Mouse (Mus musculus) right cerebral cortex, postnatal 36 days (tissue): Measurements from ENCODE around the gene Arhgef15.
"Not testable (repeated sequence)": the region's sequence is repeated elsewhere in the genome, so short reads cannot be mapped to it uniquely, and the experiment has no call there.

Experiments used
- DNase-seq, 2 experiments: peaks; one replicate each; pipeline ENCODE4 v3.0.0; 2022; ENCODE audit warnings: low spot score in 2 of 2, mixed read lengths in 1 of 2

The Arhgef15 gene

DNA sequence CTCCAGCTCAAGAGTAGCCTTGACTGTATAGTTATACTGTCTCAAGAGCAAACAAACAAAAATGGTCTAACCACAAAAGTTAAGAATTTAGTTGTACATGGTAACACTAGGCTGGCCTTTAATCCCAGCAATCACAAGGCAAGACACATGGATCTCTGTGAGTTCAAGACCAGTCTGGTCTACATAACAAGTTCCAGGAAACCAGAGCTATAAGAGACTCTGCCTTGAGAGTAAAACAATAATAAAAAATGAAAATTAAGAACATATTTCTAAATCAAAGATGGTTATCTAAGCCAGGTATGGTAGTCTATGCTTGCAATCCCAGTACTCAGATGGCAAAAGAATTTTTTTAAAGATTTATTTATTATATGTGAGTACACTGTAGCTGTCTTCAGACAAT, 7.8 kb upstream of the Arhgef15 start:
- DNase-seq: no peak

- DNase-seq: no peak
These were observed 6.1 kb upstream of the Arhgef15 start for GRCm38 (mm10) chr11:68963405-68963804.

GRCm38 (mm10) chr11:68962159-68962558, 4.9 kb upstream of the Arhgef15 start:
- not testable (repeated sequence) for DNase-seq

GRCm38 (mm10) chr11:68961596-68961995, 4.3 kb upstream of the Arhgef15 start:
- DNase-seq: no peak

DNA sequence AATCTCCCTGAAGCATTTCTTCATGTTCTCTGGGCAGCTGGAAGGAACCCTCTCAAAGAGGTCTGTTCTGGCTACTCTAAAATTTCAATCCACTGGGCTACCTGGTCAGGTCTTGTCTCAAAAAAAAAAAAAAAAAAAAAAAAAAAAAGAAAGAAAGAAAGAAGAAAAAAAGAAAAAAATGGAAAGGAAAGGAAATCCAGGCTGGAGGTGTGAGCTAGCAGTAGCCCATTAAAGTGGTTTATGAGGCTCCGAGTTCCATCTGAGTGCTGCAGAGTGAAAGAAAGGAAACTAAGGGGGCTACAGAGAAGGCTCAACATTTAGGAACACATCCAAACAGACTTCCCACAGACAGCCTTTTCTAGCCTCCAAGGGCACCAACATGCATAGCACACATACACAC, 691 bp upstream of the Arhgef15 start:
- no peak for DNase-seq

DNA sequence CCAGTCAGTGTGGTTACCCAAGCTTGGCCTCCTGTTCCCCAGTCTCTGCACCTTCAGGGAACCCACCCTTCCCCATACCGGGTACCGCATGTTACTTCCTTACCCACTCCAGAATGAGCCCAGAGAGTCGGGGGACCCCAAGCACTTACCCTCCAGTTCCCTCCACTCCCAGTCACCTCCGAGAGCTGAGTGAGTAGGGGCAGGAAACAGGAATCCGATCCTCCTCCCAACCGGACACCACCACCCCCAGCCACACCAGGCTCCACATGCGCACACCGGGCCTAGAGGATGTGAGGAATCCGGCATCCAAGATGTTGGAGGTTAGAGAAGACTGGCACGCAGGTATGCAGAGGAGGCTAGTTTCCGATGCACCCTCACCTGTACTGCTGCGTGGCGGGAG, 583 bp downstream of the Arhgef15 start:
- no peak for DNase-seq

GRCm38 (mm10) chr11:68956107-68956506, 1.2 kb downstream of the Arhgef15 start:
- DNase-seq: no peak

DNA sequence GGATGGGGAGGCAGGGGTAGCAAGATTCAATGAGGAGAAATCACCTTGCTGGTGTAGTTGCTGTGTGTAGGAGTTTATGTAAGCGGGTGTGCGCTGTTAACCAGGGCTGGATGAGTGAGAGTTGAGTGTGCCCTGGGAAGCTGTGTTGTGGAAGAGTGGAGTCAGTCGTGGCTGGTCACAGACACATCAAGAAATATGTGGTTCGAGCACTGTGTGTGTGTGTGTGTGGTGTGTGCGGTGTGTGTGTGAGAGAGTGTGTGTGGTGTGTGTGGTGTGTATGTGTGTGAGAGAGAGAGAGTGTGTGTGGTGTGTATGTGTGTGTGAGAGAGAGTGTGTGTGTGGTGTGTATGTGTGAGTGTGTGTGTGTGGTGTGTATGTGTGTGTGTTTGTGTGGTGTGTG, 1.8 kb downstream of the Arhgef15 start:
- DNase-seq: no peak

DNA sequence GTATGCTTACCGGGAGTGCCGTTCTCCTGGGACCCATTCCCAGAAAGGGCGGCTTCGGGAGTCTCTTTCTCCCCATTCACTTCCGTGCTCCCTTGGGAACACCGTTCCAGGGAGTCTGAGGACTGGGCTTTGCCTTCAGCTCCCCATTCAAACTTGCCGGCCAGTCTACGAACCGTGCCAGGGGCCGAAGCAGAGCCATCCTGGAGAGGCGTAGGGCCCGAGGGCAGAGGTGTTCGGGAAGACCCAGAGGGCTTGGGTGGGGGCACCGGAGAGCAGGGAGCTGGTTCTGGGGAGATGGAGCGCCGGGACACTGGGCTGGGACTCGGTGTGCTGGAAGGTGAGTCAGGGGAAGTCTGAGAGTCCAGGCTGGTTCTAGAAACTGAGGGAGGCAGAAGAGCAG, 2.9 kb downstream of the Arhgef15 start:
- DNase-seq: no peak

DNA sequence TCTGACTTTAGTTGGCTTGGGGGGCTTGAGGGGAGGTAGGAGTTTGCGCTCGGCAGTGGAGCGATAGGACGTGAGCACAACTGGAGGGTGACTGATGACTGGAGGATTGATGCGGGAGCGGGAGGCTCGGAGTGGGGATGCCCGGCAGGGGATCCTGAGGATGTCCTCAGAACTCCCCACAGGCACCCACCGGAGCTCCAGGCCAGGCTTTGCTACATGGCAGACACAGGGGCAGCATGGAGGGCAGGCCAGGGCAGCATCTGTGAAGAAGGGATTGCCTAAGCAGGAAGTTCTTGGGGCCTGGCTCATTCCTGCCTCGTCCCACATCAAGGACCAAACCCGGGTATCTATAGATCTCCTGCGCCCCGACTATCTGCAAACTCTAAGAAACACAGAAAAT, 3.4 kb downstream of the Arhgef15 start:
- DNase-seq: no peak

- DNase-seq: peak in 1 of 2 experiments; percentile 20
These were observed 9.7 kb downstream of the Arhgef15 start for GRCm38 (mm10) chr11:68947542-68947993.

- DNase-seq: peak; percentile 60 to 61
These were observed 10.4 kb downstream of the Arhgef15 start for GRCm38 (mm10) chr11:68946806-68947440.

- DNase-seq: no peak
These were observed 11.3 kb downstream of the Arhgef15 start for GRCm38 (mm10) chr11:68946001-68946400.

- no peak for DNase-seq
These were observed 12.0 kb downstream of the Arhgef15 start for GRCm38 (mm10) chr11:68945245-68945644.

DNA sequence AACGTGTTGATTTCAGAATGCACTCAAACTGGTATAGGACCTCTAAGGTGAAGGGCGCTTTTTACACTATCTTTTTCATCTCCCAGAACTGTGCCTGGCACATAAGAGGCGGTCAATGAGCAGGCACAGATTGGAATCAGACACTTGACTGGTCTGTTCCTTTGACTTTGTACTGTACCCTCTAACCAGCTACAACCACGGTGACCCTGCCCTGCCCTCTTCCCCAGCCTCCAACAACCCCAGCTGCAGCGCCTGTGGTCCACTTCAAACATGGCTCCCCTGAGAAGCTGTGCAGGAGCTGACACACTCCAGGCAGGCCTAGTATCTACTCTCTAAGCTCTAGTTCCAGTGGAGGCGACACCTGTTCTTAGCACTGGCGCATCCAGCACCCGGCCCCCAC, 14.5 kb downstream of the Arhgef15 start:
- DNase-seq: no peak

- no peak for DNase-seq
These were observed 16.8 kb downstream of the Arhgef15 start for GRCm38 (mm10) chr11:68940516-68940915.

- peak; percentile 80 to 89 for DNase-seq
These were observed 17.6 kb downstream of the Arhgef15 start for GRCm38 (mm10) chr11:68939451-68940304.

- not testable (repeated sequence) for DNase-seq
These were observed 20.3 kb downstream of the Arhgef15 start for GRCm38 (mm10) chr11:68936951-68937350.

DNA sequence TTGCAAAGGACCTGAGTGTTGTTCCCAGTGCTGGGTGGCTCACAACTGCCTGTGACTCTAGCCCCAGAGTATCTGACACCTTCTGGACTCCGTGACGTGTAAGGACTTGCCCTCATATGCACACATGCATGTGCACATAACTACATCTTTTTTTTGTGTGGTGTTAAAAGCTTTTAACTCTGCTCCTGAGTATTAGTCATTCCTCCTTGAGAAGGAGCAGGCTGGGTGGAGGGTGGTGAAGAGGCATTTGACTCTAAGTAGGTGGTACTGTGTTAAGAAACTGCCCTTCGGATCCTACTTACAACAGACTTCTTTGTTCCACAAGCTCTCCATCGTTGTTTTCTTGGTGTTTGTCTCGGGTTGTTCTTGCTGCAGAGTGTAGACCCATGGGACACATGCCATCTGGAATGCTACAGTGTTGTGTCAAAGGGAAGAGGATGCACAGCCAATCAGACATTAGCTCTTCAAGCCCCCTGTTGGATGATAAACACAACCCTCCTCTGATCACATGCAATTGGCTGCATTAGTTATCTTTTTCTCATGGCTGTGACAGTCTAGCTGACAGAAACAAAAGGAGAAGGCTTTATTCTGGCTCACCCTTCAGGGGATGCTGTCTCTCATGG, 23.3 kb downstream of the Arhgef15 start:
- no peak for DNase-seq

GRCm38 (mm10) chr11:68929947-68930346, 27.3 kb downstream of the Arhgef15 start:
- no peak for DNase-seq

DNA sequence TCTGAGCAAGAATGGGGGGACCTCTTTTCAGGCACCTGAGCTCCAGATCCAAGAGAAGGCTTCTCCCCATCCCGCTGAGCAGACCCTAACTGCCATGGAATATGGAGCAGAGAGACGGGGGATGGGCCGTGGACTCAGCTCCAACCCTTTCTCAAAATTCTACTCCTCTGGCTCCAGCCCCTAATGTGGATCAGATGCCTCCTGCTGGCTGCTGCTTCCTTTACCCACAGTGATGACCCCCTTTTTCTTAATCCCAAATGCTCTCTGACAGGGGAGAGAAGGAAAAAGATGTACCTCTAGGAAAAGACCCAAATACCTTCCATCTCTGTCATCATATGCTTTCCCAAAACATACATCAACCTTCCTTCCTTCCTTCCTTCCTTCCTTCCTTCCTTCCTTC, 30.3 kb downstream of the Arhgef15 start, which contains the start of gene Odf4:
TSS of gene Odf4 (minus strand) at position 101 of the 400 bp plus-strand sequence.
- DNase-seq: no peak

GRCm38 (mm10) chr11:68924749-68925148, 32.5 kb downstream of the Arhgef15 start:
- no peak for DNase-seq
